ENCODE assay signal across 18 mouse cellular contexts in genomic region chr4:136943175-136943574, GRCm38 (mm10). TPM values are rescaled to one million over a fixed set of nuclear protein-coding genes. Genes with fewer than 3 reads are reported as not detected.
DNase-seq lines count a peak whose midpoint lies in the region; ATAC-seq and TF ChIP-seq lines count a peak whose summit lies in the region.
"Had no signal": no experiment of that assay in that cellular context is flagged by ENCODE, and none has a peak within 500 bp of the region (broad histone marks: within the 10 kb centered on the region; RNA-seq: fewer than 3 reads in every experiment).

No protein-coding gene starts in this region.

- H3K4me1 ChIP-seq in heart, embryonic 12.5 days (replicated peaks), result peaks cover 12% of the 10 kb centered on the region; the same call in 1 of the 2 replicates
- H3K4me1 ChIP-seq in heart, adult 2 months (ENCODE audit: control insufficient read depth, insufficient read depth, low read length), result no peaks in the 10 kb centered on the region
- H3K4me1 ChIP-seq in midbrain, embryonic 10.5 days, result peaks cover 46% of the 10 kb centered on the region
- H3K4me1 ChIP-seq in midbrain, embryonic 11.5 days (ENCODE audit: control insufficient read depth, insufficient read depth, low read length), result peaks cover 10% of the 10 kb centered on the region
- peaks cover 3% of the 10 kb centered on the region; the same call in 1 of the 2 replicates for H3K4me1 ChIP-seq in hindbrain, postnatal 0 days (ENCODE audit: insufficient read depth, low read length)
- peaks cover 29% of the 10 kb centered on the region for H3K4me1 ChIP-seq in neural tube, embryonic 15.5 days
- no peaks in the 10 kb centered on the region for H3K4me1 ChIP-seq in lung, postnatal 0 days (ENCODE audit: insufficient read depth, low read depth, low read length)

- H3K9me3 ChIP-seq in heart, embryonic 12.5 days (replicated peaks), result no peaks in the 10 kb centered on the region
- H3K9me3 ChIP-seq in midbrain, embryonic 10.5 days (replicated peaks), result no peaks in the 10 kb centered on the region
- no peaks in the 10 kb centered on the region for H3K9me3 ChIP-seq in midbrain, embryonic 11.5 days (ENCODE audit: control insufficient read depth, low read length)
- no peaks in the 10 kb centered on the region for H3K9me3 ChIP-seq in hindbrain, postnatal 0 days (ENCODE audit: low read length)
- no peaks in the 10 kb centered on the region for H3K9me3 ChIP-seq in neural tube, embryonic 15.5 days (replicated peaks)
- no peaks in the 10 kb centered on the region for H3K9me3 ChIP-seq in lung, postnatal 0 days (ENCODE audit: low read length)
- H3K9me3 ChIP-seq: G1E; intestine, embryonic 15.5 days; lung, embryonic 15.5 days had no signal

- H3K79me2 ChIP-seq in heart, adult 2 months (replicated peaks; ENCODE audit: control insufficient read depth, insufficient read depth, low read length), result no peaks in the 10 kb centered on the region

- no peak for TF ChIP-seq CTCF in heart, adult 2 months (IDR thresholded peaks at IDR 0.05)
- no peak for TF ChIP-seq CTCF in hindbrain, postnatal 0 days (IDR thresholded peaks at IDR 0.05; ENCODE audit: low read depth)
- no peak for TF ChIP-seq CTCF in lung, postnatal 0 days (IDR thresholded peaks at IDR 0.05)

- H3K27me3 ChIP-seq in heart, embryonic 12.5 days (replicated peaks), result peaks cover 97% of the 10 kb centered on the region
- H3K27me3 ChIP-seq in heart, adult 2 months (ENCODE audit: control insufficient read depth, insufficient read depth, low read length), result no peaks in the 10 kb centered on the region; the same call in 1 of the 2 replicates
- peaks cover 100% of the 10 kb centered on the region for H3K27me3 ChIP-seq in midbrain, embryonic 10.5 days (ENCODE audit: low read depth, poor library complexity, severe bottlenecking)
- H3K27me3 ChIP-seq in midbrain, embryonic 11.5 days (ENCODE audit: control insufficient read depth, insufficient read depth, low read length), result peaks cover 29% of the 10 kb centered on the region
- H3K27me3 ChIP-seq in hindbrain, postnatal 0 days (ENCODE audit: insufficient read depth, low read length), result no peaks in the 10 kb centered on the region
- H3K27me3 ChIP-seq in neural tube, embryonic 15.5 days (replicated peaks), result peaks cover 10% of the 10 kb centered on the region
- 0 out of 2 replicates have a peak, but pooled peaks cover 5% of the 10 kb centered on the region for H3K27me3 ChIP-seq in lung, postnatal 0 days (replicated peaks; ENCODE audit: insufficient read depth, low read length)

- no peak for DNase-seq in heart, adult 2 months
- DNase-seq in midbrain, embryonic 10.5 days (ENCODE audit: low spot score), result no peak
- DNase-seq in midbrain, embryonic 11.5 days (ENCODE audit: low spot score, missing footprints), result no peak
- DNase-seq in hindbrain, postnatal 0 days (ENCODE audit: low spot score), result no peak
- DNase-seq in lung, postnatal 0 days (ENCODE audit: low spot score), result no peak
- no peak for DNase-seq in left cerebral cortex, postnatal 36 days (ENCODE audit: low spot score in 2 of 2)
- DNase-seq: adrenal gland, adult 8-10 months; B cell, adult 2 months; thymus, adult 2 months had no signal

- no peak for TF ChIP-seq EP300 in heart, adult 2 months (IDR thresholded peaks at IDR 0.05; ENCODE audit: insufficient read depth, low read depth, low read length)
- no peak for TF ChIP-seq EP300 in lung, postnatal 0 days (IDR thresholded peaks at IDR 0.05)

- no peaks in the 10 kb centered on the region for H3K36me3 ChIP-seq in heart, embryonic 12.5 days
- H3K36me3 ChIP-seq in heart, adult 2 months (ENCODE audit: control insufficient read depth, insufficient read depth, low read length), result no peaks in the 10 kb centered on the region
- H3K36me3 ChIP-seq in midbrain, embryonic 10.5 days, result no peaks in the 10 kb centered on the region
- no peaks in the 10 kb centered on the region for H3K36me3 ChIP-seq in midbrain, embryonic 11.5 days (ENCODE audit: control insufficient read depth, insufficient read depth, low read length)
- no peaks in the 10 kb centered on the region for H3K36me3 ChIP-seq in hindbrain, postnatal 0 days (ENCODE audit: insufficient read depth, low read length)
- H3K36me3 ChIP-seq in neural tube, embryonic 15.5 days, result no peaks in the 10 kb centered on the region
- no peaks in the 10 kb centered on the region for H3K36me3 ChIP-seq in lung, postnatal 0 days (ENCODE audit: insufficient read depth, low read length)
- H3K36me3 ChIP-seq: G1E; intestine, embryonic 15.5 days; lung, embryonic 15.5 days had no signal

- whole genome bisulfite sequencing in heart, embryonic 12.5 days, result 15% methylated on average over 13 of the region's 13 CpGs
- 12% methylated on average over 13 of the region's 13 CpGs for WGBS in heart, adult 2 months
- WGBS in midbrain, embryonic 10.5 days, result 40% methylated on average over 13 of the region's 13 CpGs
- 31% methylated on average over 13 of the region's 13 CpGs for WGBS in midbrain, embryonic 11.5 days
- WGBS in hindbrain, postnatal 0 days, result 30% methylated on average over 13 of the region's 13 CpGs
- WGBS in neural tube, embryonic 15.5 days, result 32% methylated on average over 13 of the region's 13 CpGs
- WGBS in lung, postnatal 0 days, result 14% methylated on average over 13 of the region's 13 CpGs

- no peak overlapping the region for H3K27ac ChIP-seq in heart, embryonic 12.5 days (ENCODE audit: poor library complexity, severe bottlenecking)
- H3K27ac ChIP-seq in heart, adult 2 months, result no peak overlapping the region
- H3K27ac ChIP-seq in midbrain, embryonic 10.5 days (replicated peaks), result peak overlapping the region; percentile 39
- no peak overlapping the region for H3K27ac ChIP-seq in midbrain, embryonic 11.5 days (ENCODE audit: low read depth, low read length)
- H3K27ac ChIP-seq in hindbrain, postnatal 0 days, result no peak overlapping the region
- H3K27ac ChIP-seq in neural tube, embryonic 15.5 days (replicated peaks), result no peak overlapping the region
- H3K27ac ChIP-seq in lung, postnatal 0 days (ENCODE audit: low read length), result no peak overlapping the region
- H3K27ac ChIP-seq: intestine, embryonic 15.5 days; lung, embryonic 15.5 days had no signal

- H3K9ac ChIP-seq in heart, embryonic 12.5 days, result no peak overlapping the region
- no peak overlapping the region for H3K9ac ChIP-seq in heart, adult 2 months (ENCODE audit: low read depth, low read length)
- no peak overlapping the region for H3K9ac ChIP-seq in midbrain, embryonic 11.5 days (ENCODE audit: low read length)
- H3K9ac ChIP-seq in hindbrain, postnatal 0 days (replicated peaks; ENCODE audit: low read length), result no peak overlapping the region
- no peak overlapping the region; the same call in 1 of the 2 replicates for H3K9ac ChIP-seq in neural tube, embryonic 15.5 days (replicated peaks)
- H3K9ac ChIP-seq in lung, postnatal 0 days (replicated peaks; ENCODE audit: low read depth), result no peak overlapping the region
- H3K9ac ChIP-seq: intestine, embryonic 15.5 days; lung, embryonic 15.5 days had no signal

- no peak for TF ChIP-seq POLR2A in heart, adult 2 months (IDR thresholded peaks at IDR 0.05; ENCODE audit: insufficient read depth, low read depth, low read length)

- no peak for ATAC-seq in heart, embryonic 12.5 days (ENCODE audit: insufficient number of reproducible peaks, low FRiP score)
- no peak for ATAC-seq in midbrain, embryonic 11.5 days (ENCODE audit: low FRiP score)
- ATAC-seq in hindbrain, postnatal 0 days, result no peak
- ATAC-seq in neural tube, embryonic 15.5 days (ENCODE audit: low FRiP score), result no peak
- no peak for ATAC-seq in lung, postnatal 0 days
- ATAC-seq: forebrain, embryonic 14.5 days had no signal

- intact Hi-C loops in heart, adult 2 months (cut with DNase I), result no loop called here
- intact Hi-C loops in left cerebral cortex, postnatal 36 days (cut with DNase I), result no loop called here

- H3K4me2 ChIP-seq in heart, embryonic 12.5 days, result peak overlapping the region; percentile 16
- H3K4me2 ChIP-seq in midbrain, embryonic 11.5 days, result no peak overlapping the region
- H3K4me2 ChIP-seq in hindbrain, postnatal 0 days (ENCODE audit: low read depth, low read length), result 0 out of 2 replicates have a peak overlapping the region, but pooled peaks have one; percentile 32
- H3K4me2 ChIP-seq in neural tube, embryonic 15.5 days, result peak overlapping the region; percentile 33
- H3K4me2 ChIP-seq in lung, postnatal 0 days (replicated peaks; ENCODE audit: low read depth, low read length), result no peak overlapping the region
- H3K4me2 ChIP-seq: liver, embryonic 11.5 days; lung, embryonic 15.5 days had no signal

- H3K4me3 ChIP-seq in heart, embryonic 12.5 days, result no peak overlapping the region
- no peak overlapping the region for H3K4me3 ChIP-seq in heart, adult 2 months
- H3K4me3 ChIP-seq in midbrain, embryonic 10.5 days, result no peak overlapping the region
- no peak overlapping the region for H3K4me3 ChIP-seq in midbrain, embryonic 11.5 days (ENCODE audit: low read depth, low read length)
- H3K4me3 ChIP-seq in hindbrain, postnatal 0 days (ENCODE audit: low read length), result no peak overlapping the region
- no peak overlapping the region for H3K4me3 ChIP-seq in neural tube, embryonic 15.5 days (replicated peaks)
- no peak overlapping the region for H3K4me3 ChIP-seq in lung, postnatal 0 days (ENCODE audit: low read depth, low read length)
- H3K4me3 ChIP-seq: intestine, embryonic 15.5 days; lung, embryonic 15.5 days had no signal

RNA-seq across cellular contexts. Expression of gene Epha8, which starts 13.4 kb away (rescaled TPM):
- 0.10 and 0.14 TPM in 2 replicates for polyA plus RNA-seq in heart, embryonic 12.5 days (2016; fragmentation: Nextera tagmentation; extraction: Ambion mirVana)
- not detected for total RNA-seq in heart, adult 2 months (2021)
- 0.08 TPM in 1 of 2 replicates, not detected in the other for polyA plus RNA-seq in heart, adult 2 months (2012; rRNA removed)
- polyA plus RNA-seq in midbrain, embryonic 10.5 days (2016; fragmentation: Nextera tagmentation; extraction: Ambion mirVana), result 3.9 and 6.9 TPM in 2 replicates
- 4.1 and 5.0 TPM in 2 replicates for polyA plus RNA-seq in midbrain, embryonic 11.5 days (2014; fragmentation: Nextera tagmentation; extraction: Ambion mirVana)
- 52.9 and 59.3 TPM in 2 replicates for total RNA-seq in hindbrain, postnatal 0 days (2014; rRNA removed)
- polyA plus RNA-seq in hindbrain, postnatal 0 days (2015; fragmentation: Nextera tagmentation; extraction: Ambion mirVana), result 13.3 and 14.2 TPM in 2 replicates
- 9.6 and 13.9 TPM in 2 replicates for polyA plus RNA-seq in neural tube, embryonic 15.5 days (2015; fragmentation: Nextera tagmentation; extraction: Ambion mirVana)
- polyA plus RNA-seq in lung, postnatal 0 days (2015; fragmentation: Nextera tagmentation; extraction: Ambion mirVana), result 0.04 and 0.12 TPM in 2 replicates
- total RNA-seq in left cerebral cortex, postnatal 36 days (2021), result 1 to 10 TPM; 4.7 to 5.5 TPM
- total RNA-seq: granulocyte monocyte progenitor cell, adult 5-6 weeks; megakaryocyte, adult 5-6 weeks had no signal
- polyA plus RNA-seq: G1E had no signal

RNA-seq across cellular contexts. Expression of gene C1qa, which starts 44.6 kb away (rescaled TPM):
- polyA plus RNA-seq in heart, embryonic 12.5 days (2016; fragmentation: Nextera tagmentation; extraction: Ambion mirVana), result 8.6 and 11.2 TPM in 2 replicates
- 10 to 100 TPM; 49.3 to 51.0 TPM for total RNA-seq in heart, adult 2 months (2021)
- polyA plus RNA-seq in heart, adult 2 months (2012; rRNA removed), result 46.8 and 50.2 TPM in 2 replicates
- polyA plus RNA-seq in midbrain, embryonic 10.5 days (2016; fragmentation: Nextera tagmentation; extraction: Ambion mirVana), result 4.9 and 9.1 TPM in 2 replicates
- polyA plus RNA-seq in midbrain, embryonic 11.5 days (2014; fragmentation: Nextera tagmentation; extraction: Ambion mirVana), result 14.3 and 15.3 TPM in 2 replicates
- total RNA-seq in hindbrain, postnatal 0 days (2014; rRNA removed), result 49.6 and 55.4 TPM in 2 replicates
- polyA plus RNA-seq in hindbrain, postnatal 0 days (2015; fragmentation: Nextera tagmentation; extraction: Ambion mirVana), result 48.4 and 49.9 TPM in 2 replicates
- 33.7 and 40.5 TPM in 2 replicates for polyA plus RNA-seq in neural tube, embryonic 15.5 days (2015; fragmentation: Nextera tagmentation; extraction: Ambion mirVana)
- 39.4 and 41.2 TPM in 2 replicates for polyA plus RNA-seq in lung, postnatal 0 days (2015; fragmentation: Nextera tagmentation; extraction: Ambion mirVana)
- 10 to 100 TPM; 49.6 to 50.7 TPM for total RNA-seq in left cerebral cortex, postnatal 36 days (2021)
- polyA plus RNA-seq: G1E had no signal

RNA-seq across cellular contexts. Expression of gene C1qc, which starts 50.3 kb away (rescaled TPM):
- 9.7 and 11.9 TPM in 2 replicates for polyA plus RNA-seq in heart, embryonic 12.5 days (2016; fragmentation: Nextera tagmentation; extraction: Ambion mirVana)
- total RNA-seq in heart, adult 2 months (2021), result 10 to 100 TPM; 39.6 to 41.5 TPM
- polyA plus RNA-seq in heart, adult 2 months (2012; rRNA removed), result 57.0 and 63.2 TPM in 2 replicates
- polyA plus RNA-seq in midbrain, embryonic 10.5 days (2016; fragmentation: Nextera tagmentation; extraction: Ambion mirVana), result 7.1 and 12.9 TPM in 2 replicates
- polyA plus RNA-seq in midbrain, embryonic 11.5 days (2014; fragmentation: Nextera tagmentation; extraction: Ambion mirVana), result 17.7 and 18.9 TPM in 2 replicates
- total RNA-seq in hindbrain, postnatal 0 days (2014; rRNA removed), result 71.8 and 90.1 TPM in 2 replicates
- 47.1 and 48.3 TPM in 2 replicates for polyA plus RNA-seq in hindbrain, postnatal 0 days (2015; fragmentation: Nextera tagmentation; extraction: Ambion mirVana)
- polyA plus RNA-seq in neural tube, embryonic 15.5 days (2015; fragmentation: Nextera tagmentation; extraction: Ambion mirVana), result 28.4 and 29.0 TPM in 2 replicates
- polyA plus RNA-seq in lung, postnatal 0 days (2015; fragmentation: Nextera tagmentation; extraction: Ambion mirVana), result 29.3 and 30.9 TPM in 2 replicates
- 10 to 100 TPM; 40.6 to 47.2 TPM for total RNA-seq in left cerebral cortex, postnatal 36 days (2021)

RNA-seq across cellular contexts. Expression of gene C1qb, which starts 57.2 kb away (rescaled TPM):
- 18.8 and 19.3 TPM in 2 replicates for polyA plus RNA-seq in heart, embryonic 12.5 days (2016; fragmentation: Nextera tagmentation; extraction: Ambion mirVana)
- 10 to 100 TPM; 52.8 to 54.8 TPM for total RNA-seq in heart, adult 2 months (2021)
- 70.8 and 74.0 TPM in 2 replicates for polyA plus RNA-seq in heart, adult 2 months (2012; rRNA removed)
- polyA plus RNA-seq in midbrain, embryonic 10.5 days (2016; fragmentation: Nextera tagmentation; extraction: Ambion mirVana), result 20.6 and 32.4 TPM in 2 replicates
- 31.5 and 34.7 TPM in 2 replicates for polyA plus RNA-seq in midbrain, embryonic 11.5 days (2014; fragmentation: Nextera tagmentation; extraction: Ambion mirVana)
- 65.5 and 72.0 TPM in 2 replicates for total RNA-seq in hindbrain, postnatal 0 days (2014; rRNA removed)
- polyA plus RNA-seq in hindbrain, postnatal 0 days (2015; fragmentation: Nextera tagmentation; extraction: Ambion mirVana), result 75.8 and 79.7 TPM in 2 replicates
- polyA plus RNA-seq in neural tube, embryonic 15.5 days (2015; fragmentation: Nextera tagmentation; extraction: Ambion mirVana), result 62.0 and 62.4 TPM in 2 replicates
- polyA plus RNA-seq in lung, postnatal 0 days (2015; fragmentation: Nextera tagmentation; extraction: Ambion mirVana), result 46.6 and 55.1 TPM in 2 replicates
- total RNA-seq in left cerebral cortex, postnatal 36 days (2021), result 10 to 100 TPM; 55.7 to 58.1 TPM

Comparison
In these comparisons a context has a peak if more than half of its experiments do, and no peak if none do; other contexts are left out.
1. H3K4me2 ChIP-seq: peak in heart, embryonic 12.5 days (single experiment), hindbrain, postnatal 0 days (single experiment) and neural tube, embryonic 15.5 days (single experiment); none in midbrain, embryonic 11.5 days (single experiment) and lung, postnatal 0 days (single experiment).